Mouse (Mus musculus) right cerebral cortex, postnatal 4 days (tissue): ENCODE measurements around the gene Zdhhc5.
A peak's percentile ranks its signal among the peaks of the same experiment; 100 is the strongest.

ENCODE experiments used
- DNase-seq: peaks from one replicate; pipeline ENCODE4 v3.0.0-alpha.2; 2022

Gene Zdhhc5

GRCm38 (mm10) chr2:84714811-84715561, at the start of gene Zdhhc5:
TSS of gene Zdhhc5 (minus strand) at chr2:84715180.
- peak; percentile 99 for DNase-seq

- DNase-seq = no peak
These were observed 47.8 kb upstream of the Zdhhc5 start for GRCm38 (mm10) chr2:84762818-84763217.

GRCm38 (mm10) chr2:84762295-84762694, 47.3 kb upstream of the Zdhhc5 start:
- DNase-seq = no peak

- no peak for DNase-seq
These were observed 46.9 kb upstream of the Zdhhc5 start for GRCm38 (mm10) chr2:84761840-84762239.

- no peak for DNase-seq
These were observed 46.3 kb upstream of the Zdhhc5 start for GRCm38 (mm10) chr2:84761309-84761708.

GRCm38 (mm10) chr2:84760777-84761176, 45.8 kb upstream of the Zdhhc5 start:
- no peak for DNase-seq

- DNase-seq = no peak
These were observed 43.7 kb upstream of the Zdhhc5 start for GRCm38 (mm10) chr2:84758542-84759127.

GRCm38 (mm10) chr2:84757026-84757682, 42.2 kb upstream of the Zdhhc5 start:
- no peak for DNase-seq

GRCm38 (mm10) chr2:84756245-84756644, 41.3 kb upstream of the Zdhhc5 start:
- DNase-seq = no peak

- DNase-seq = no peak
These were observed 35.1 kb upstream of the Zdhhc5 start for GRCm38 (mm10) chr2:84750115-84750514.

GRCm38 (mm10) chr2:84744126-84744525, 29.1 kb upstream of the Zdhhc5 start:
- DNase-seq = no peak

- peak; percentile 77 for DNase-seq
These were observed 28.6 kb upstream of the Zdhhc5 start, which contains the start of gene Gm19426 for GRCm38 (mm10) chr2:84743561-84743960. TSS of gene Gm19426 (minus strand) at chr2:84743655.

- peak; percentile 66 for DNase-seq
These were observed 27.7 kb upstream of the Zdhhc5 start for GRCm38 (mm10) chr2:84742451-84743283.

GRCm38 (mm10) chr2:84741841-84742450, 27.0 kb upstream of the Zdhhc5 start:
- DNase-seq = peak; percentile 14

GRCm38 (mm10) chr2:84740608-84741333, 25.8 kb upstream of the Zdhhc5 start:
- DNase-seq = no peak

- no peak for DNase-seq
These were observed 23.4 kb upstream of the Zdhhc5 start for GRCm38 (mm10) chr2:84738271-84738911.

GRCm38 (mm10) chr2:84737451-84737925, 22.5 kb upstream of the Zdhhc5 start:
- no peak for DNase-seq

- no peak for DNase-seq
These were observed 21.6 kb upstream of the Zdhhc5 start for GRCm38 (mm10) chr2:84736312-84737161.

GRCm38 (mm10) chr2:84735346-84735920, 20.5 kb upstream of the Zdhhc5 start:
- DNase-seq = no peak

- DNase-seq = no peak
These were observed 19.9 kb upstream of the Zdhhc5 start for GRCm38 (mm10) chr2:84734919-84735318.
